Comparison of ENCODE assay signal across 8 mouse cellular contexts in genomic region chr11:5877921-5878526, GRCm38 (mm10). TPM values are rescaled to one million over a fixed set of nuclear protein-coding genes. Genes with fewer than 3 reads are reported as not detected.
DNase-seq lines count a peak whose midpoint lies in the region; ATAC-seq and TF ChIP-seq lines count a peak whose summit lies in the region.

Pold2 (minus strand) TSS chr11:5878292.

- peak; percentile 98 for ATAC-seq in frontal cortex, adult (ENCODE audit: low TSS enrichment)
- ATAC-seq in lung, postnatal 0 days, result peak; percentile 99

- peak within 1 kb of the TSS; percentile 39; the same call in 1 of the 2 replicates for H3K9ac ChIP-seq in lung, postnatal 0 days (replicated peaks; ENCODE audit: low read depth)

- H3K27me3 ChIP-seq in hindbrain, embryonic 10.5 days (ENCODE audit: insufficient read depth, poor library complexity, severe bottlenecking), result no peaks in the 10 kb centered on the region
- H3K27me3 ChIP-seq in lung, postnatal 0 days (replicated peaks; ENCODE audit: insufficient read depth, low read length), result no peaks in the 10 kb centered on the region

- no peaks in the 10 kb centered on the region for H3K9me3 ChIP-seq in hindbrain, embryonic 10.5 days
- no peaks in the 10 kb centered on the region for H3K9me3 ChIP-seq in lung, postnatal 0 days (ENCODE audit: low read length)

- H3K27ac ChIP-seq in hindbrain, embryonic 10.5 days, result peak within 1 kb of the TSS; percentile 89
- H3K27ac ChIP-seq in lung, postnatal 0 days (ENCODE audit: low read length), result peak within 1 kb of the TSS; percentile 80

- no peak for TF ChIP-seq EP300 in lung, postnatal 0 days (IDR thresholded peaks at IDR 0.05)

- peak; percentile 100 for DNase-seq in MN1 (ENCODE audit: low spot score)
- DNase-seq in cerebellum, adult 9-10 months, result peak; percentile 97
- DNase-seq in hindbrain, embryonic 10.5 days (ENCODE audit: low spot score), result peak; percentile 98
- DNase-seq in layer of hippocampus, adult 9-11 months, result peak; percentile 98
- peak; percentile 98 for DNase-seq in lung, postnatal 0 days (ENCODE audit: low spot score)
- DNase-seq in ovary, postnatal 14 days (ENCODE audit: low spot score), result peak; percentile 92
- DNase-seq in thymus, postnatal 14 days, result peak; percentile 98

- H3K36me3 ChIP-seq in hindbrain, embryonic 10.5 days, result peaks cover 37% of the 10 kb centered on the region
- H3K36me3 ChIP-seq in lung, postnatal 0 days (ENCODE audit: insufficient read depth, low read length), result peaks cover 15% of the 10 kb centered on the region; the same call in 1 of the 2 replicates

- H3K4me2 ChIP-seq in lung, postnatal 0 days (replicated peaks; ENCODE audit: low read depth, low read length), result peak within 1 kb of the TSS; percentile 68

- WGBS in hindbrain, embryonic 10.5 days, result under 1% methylated on average over 52 of the region's 52 CpGs
- under 1% methylated on average over 51 of the region's 52 CpGs for WGBS in lung, postnatal 0 days

- no peak for TF ChIP-seq CTCF in lung, postnatal 0 days (IDR thresholded peaks at IDR 0.05)

- peaks cover 32% of the 10 kb centered on the region for H3K4me1 ChIP-seq in hindbrain, embryonic 10.5 days (replicated peaks)
- peaks cover 5% of the 10 kb centered on the region; the same call in 1 of the 2 replicates for H3K4me1 ChIP-seq in lung, postnatal 0 days (ENCODE audit: insufficient read depth, low read depth, low read length)

- peak within 1 kb of the TSS; percentile 69 for H3K4me3 ChIP-seq in hindbrain, embryonic 10.5 days
- H3K4me3 ChIP-seq in lung, postnatal 0 days (ENCODE audit: low read depth, low read length), result peak within 1 kb of the TSS; percentile 65

RNA-seq across cellular contexts. Expression of gene Pold2, which starts in this region (rescaled TPM):
- polyA plus RNA-seq in hindbrain, embryonic 10.5 days (2016; fragmentation: Nextera tagmentation; extraction: Ambion mirVana), result 137 and 152 TPM in 2 replicates
- polyA plus RNA-seq in lung, postnatal 0 days (2015; fragmentation: Nextera tagmentation; extraction: Ambion mirVana), result 30.1 and 34.1 TPM in 2 replicates

Comparison
In these comparisons a context has a peak if more than half of its experiments do, and no peak if none do; other contexts are left out.
1. Peak in every context shown above with its lines: DNase-seq, ATAC-seq, H3K4me3 ChIP-seq and H3K27ac ChIP-seq.